Mouse (Mus musculus) retina, postnatal 1 day (tissue): ENCODE measurements around the gene Tfip11.
"Not testable (repeated sequence)": the region's sequence is repeated elsewhere in the genome, so short reads cannot be mapped to it uniquely, and the experiment has no call there.

Experiments
- DNase-seq: peaks from one replicate; pipeline ENCODE4 v3.0.0-alpha.2; 2012

Gene Tfip11

DNA sequence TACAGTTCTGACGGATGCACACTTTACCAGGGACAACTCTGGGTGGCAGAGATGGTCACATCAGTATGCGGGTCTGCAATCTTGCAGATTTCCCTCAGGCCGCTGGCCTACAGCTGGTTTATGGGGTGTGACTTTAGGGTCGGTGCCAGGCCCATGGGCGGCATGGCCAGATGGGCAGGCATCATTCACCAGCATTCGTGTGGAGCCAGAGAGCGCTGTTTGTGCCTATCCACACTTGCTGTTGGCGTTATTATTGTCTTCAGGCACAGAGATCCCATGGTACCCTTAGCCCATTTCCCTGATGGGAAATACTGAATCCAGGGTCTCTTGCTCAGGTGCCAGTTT, 35.6 kb upstream of the Tfip11 start:
- no peak for DNase-seq

GRCm38 (mm10) chr5:112291866-112292265, 34.3 kb upstream of the Tfip11 start:
- DNase-seq: no peak

GRCm38 (mm10) chr5:112292343-112292980, 33.7 kb upstream of the Tfip11 start:
- DNase-seq: no peak

DNA sequence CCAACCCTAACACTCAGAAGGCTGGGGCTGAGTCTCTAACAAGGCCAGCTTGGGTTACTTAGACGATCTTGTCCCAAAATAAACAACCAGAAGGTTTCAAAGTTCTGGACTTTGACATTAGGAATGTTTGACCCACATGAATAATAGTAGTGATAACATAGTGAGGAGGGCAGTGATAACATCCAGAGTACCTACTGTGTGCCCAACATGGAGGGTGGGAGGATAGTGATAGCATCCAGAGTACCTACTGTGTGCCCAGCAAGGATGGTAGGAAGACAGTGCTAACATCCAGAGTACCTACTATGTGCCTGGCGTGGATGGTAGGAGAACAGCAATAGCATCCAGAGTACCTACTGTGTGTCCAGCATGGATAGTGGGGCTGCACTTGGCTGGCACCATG, 32.4 kb upstream of the Tfip11 start:
- DNase-seq: no peak

DNA sequence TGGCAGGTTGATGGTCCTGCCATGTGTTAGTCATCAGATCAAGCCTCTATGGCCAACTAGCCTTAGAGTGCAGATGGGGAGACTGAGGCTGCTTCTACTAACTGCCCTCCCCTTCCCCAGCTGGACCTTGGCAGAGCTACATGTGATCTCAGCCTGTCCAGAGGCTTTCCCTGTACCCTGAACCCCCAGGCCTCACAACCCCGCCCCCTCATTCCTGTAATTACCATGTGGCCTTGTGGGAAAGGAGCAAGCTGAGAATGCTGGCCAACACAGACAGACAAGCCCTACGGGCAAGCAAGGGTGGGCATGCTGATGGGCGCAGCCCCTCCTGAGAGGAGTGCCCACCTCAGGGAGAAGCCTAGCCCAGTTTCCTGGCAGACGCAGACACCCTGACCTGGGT, 31.5 kb upstream of the Tfip11 start:
- DNase-seq: no peak

DNA sequence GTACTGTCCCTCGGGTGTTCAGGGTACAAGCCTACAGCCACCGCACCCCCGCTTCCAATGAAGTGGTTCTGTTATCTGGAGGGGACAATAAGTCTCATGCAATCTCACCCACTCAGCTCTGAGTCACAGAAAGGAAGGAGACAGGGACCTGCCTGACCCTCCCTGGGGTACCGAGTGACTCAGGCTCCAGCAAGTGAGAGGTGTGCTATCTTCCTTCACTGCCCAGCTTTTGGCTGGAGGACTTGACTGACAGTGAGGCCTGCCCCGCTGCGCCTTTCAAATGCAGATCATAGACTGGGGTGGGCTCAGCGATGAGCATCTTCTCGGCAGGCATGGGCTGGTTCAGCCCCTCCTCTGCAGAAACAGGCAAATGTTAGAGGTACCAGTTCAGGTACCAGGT, 31.0 kb upstream of the Tfip11 start:
- no peak for DNase-seq

DNA sequence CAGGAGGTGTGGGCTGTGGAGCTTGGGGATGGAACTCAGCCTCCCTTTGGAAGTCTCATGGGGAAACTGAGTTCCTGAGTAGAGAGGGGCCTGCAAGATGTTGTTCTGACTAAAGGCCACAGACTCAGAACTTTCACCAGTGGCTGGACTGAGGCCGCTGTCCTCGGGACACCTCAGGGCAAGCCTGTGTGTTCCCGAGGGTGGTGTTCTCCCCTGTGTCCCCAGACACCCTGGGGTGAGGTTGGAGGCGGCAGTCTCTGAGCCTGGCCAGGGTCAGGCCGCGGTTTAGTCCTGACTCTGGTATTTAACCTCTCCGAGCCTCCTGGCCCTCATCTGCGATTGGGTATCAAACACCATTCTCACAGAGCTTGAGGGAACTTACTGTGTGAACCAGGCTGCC, 30.6 kb upstream of the Tfip11 start:
- DNase-seq: no peak

DNA sequence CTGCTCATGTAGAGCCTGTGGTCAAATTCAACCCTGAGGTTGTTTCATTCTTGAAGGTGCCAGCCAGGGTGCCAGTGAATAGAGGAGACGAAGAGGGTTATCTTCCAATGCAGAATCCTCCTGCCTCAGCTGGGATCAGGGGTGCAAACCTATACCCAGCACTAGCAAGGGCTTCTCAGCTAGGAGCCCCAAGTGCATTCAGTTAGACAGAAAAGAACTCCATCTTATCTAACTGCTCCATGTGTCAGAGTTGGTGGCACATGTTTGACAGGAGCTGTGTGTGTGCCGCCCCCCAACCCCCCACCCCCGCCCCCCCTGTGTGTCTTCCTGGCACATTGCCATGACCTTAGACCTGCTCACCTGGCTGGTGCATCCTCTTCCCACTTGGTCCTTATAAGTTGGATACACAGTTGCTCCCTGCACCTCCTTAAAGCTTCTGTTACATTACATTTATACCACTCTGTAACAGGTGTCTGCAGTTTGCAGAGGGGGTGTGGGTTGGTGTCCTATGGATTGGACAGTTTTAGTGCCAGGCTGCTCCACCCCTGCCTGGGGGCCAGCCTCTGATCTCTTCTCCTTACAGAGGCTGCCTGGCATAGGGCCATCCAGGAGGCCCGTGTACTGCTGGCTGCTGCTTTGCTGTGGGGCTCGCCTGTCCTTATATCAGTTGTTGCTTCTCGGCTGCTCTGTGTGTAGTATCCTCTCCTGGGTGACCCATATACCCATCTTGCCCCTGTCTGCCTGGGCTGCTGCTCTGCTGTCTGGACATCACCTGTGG, 29.6 kb upstream of the Tfip11 start:
- DNase-seq: no peak

- no peak for DNase-seq
Measured at GRCm38 (mm10) chr5:112297257-112297656, 28.9 kb upstream of the Tfip11 start.

DNA sequence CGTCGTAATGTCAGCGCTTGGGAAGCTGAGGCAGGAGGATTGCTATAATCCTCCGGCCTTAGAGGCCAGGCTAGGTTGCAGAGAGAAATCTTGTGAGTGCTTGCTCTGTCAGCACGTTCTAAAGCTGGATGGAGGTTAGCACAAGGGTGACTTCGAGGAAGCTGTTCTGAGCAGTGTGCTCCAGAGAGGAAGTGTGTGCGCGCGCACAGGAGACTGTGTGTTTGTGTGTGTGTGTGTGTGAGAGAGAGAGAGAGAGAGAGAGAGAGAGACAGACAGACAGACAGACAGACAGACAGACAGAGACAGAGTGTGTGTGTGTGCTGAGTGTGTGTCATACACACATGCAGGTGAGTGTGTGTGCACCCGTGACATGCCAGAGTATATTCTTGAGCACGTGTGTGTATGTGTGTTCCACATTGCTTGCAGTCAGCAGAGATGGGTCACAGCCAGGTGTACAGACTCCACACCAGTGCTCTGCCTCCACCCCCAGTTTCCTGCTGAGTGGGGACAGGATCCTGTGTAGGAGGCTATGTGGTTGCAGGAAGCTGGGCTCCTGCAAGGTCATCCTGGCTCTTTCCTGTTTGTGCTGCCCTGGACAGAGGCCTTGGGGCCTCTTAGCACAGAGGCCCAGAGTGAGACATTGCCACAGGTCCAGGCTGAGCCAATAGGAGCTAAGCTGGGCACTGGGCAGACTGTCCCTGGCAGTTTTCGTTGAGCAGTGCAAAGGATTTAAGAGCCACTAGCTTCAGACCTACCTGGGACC, 27.8 kb upstream of the Tfip11 start:
- no peak for DNase-seq

DNA sequence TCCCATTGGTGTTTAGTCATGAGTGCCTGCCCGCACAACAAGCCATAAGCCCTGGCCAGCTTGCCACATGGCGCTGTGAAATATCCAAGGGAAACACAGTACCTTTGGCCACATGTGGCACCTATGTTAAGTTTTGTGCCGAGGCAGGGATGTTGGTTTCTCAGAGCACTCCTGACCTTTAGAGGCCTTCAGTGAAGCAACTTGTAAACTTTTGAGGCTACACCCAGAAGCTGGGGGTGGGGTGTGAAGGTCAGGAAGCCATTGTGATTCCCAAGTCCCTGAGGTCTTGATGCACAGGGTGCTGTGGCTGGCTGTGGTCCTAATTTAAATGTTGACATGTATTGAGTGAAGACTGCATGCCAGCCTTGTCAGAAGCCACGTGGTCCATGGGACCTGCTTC, 26.8 kb upstream of the Tfip11 start:
- DNase-seq: no peak

GRCm38 (mm10) chr5:112300112-112300511, 26.0 kb upstream of the Tfip11 start:
- no peak for DNase-seq

DNA sequence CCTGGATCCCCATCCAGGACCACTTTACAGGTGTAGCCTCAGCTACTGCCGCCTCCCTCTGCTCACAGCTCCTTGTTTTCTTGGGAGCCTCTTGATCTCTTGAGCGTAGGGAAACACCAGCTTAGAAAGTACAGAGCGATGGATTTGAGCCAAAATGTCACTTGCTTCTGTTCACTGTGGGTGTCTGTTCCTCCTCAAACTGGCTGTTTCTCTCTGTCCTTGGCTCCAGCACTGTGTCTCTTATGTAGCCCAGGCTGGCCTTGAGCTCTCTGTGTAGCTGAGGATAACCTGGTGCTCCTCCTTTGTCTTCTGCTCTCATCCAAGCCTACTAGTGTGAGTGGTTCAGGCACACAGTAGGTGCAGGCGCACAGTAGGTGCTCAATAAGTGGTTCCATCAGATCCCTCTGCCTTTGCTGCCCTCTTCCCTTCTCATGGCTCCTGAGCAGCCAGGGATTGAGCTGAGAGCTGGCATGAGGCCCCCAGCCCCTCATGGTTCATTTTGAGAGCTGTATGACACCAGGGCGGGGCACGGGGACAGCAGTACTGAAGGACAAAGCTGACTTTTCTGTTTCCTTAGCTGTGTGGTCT, 25.3 kb upstream of the Tfip11 start:
- no peak for DNase-seq

- no peak for DNase-seq
Measured at GRCm38 (mm10) chr5:112301694-112302093, 24.5 kb upstream of the Tfip11 start.

DNA sequence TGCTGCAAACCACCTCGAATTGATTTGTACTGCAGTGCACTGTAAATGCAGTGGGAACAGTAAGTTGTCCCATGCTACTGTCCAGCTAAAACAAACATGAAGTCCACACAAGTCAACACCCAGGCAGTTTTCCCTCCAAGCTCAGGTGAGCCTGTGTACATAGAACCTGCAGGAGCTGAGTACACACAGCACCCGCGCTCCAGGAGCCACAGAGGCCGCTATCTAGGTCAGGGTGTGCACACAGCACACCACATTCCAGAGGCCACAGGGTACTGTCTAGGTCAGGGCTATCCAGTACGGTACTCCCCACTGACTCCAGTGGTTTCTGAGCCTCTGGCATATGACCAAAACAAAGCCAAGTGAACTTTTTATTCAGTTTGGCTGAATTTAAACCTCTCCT, 23.8 kb upstream of the Tfip11 start:
- DNase-seq: no peak

DNA sequence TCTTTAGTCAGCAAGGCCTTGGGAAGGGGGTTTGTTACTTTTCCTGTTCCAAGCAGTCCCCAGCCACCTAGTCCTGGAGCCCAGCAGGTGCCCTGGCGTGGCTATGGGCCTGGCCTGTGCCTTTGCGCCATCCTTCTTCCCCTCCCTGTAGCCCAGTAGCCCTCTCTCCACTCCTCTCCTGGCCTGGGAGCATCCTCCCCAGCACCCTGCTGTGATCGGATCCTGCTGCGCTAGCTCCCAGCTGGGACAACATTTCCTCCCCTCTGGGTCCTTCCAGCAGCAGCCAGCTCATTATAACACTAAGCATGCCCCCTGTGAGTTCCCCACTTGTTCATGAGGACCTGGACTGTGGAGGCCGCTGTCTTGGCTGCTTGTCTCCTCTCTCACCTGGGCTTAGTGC, 20.3 kb upstream of the Tfip11 start:
- DNase-seq: no peak

- no peak for DNase-seq
Measured at GRCm38 (mm10) chr5:112313222-112313885, 12.8 kb upstream of the Tfip11 start.

GRCm38 (mm10) chr5:112316468-112316867, 9.7 kb upstream of the Tfip11 start:
- DNase-seq: no peak

GRCm38 (mm10) chr5:112317328-112317727, 8.8 kb upstream of the Tfip11 start:
- no peak for DNase-seq

DNA sequence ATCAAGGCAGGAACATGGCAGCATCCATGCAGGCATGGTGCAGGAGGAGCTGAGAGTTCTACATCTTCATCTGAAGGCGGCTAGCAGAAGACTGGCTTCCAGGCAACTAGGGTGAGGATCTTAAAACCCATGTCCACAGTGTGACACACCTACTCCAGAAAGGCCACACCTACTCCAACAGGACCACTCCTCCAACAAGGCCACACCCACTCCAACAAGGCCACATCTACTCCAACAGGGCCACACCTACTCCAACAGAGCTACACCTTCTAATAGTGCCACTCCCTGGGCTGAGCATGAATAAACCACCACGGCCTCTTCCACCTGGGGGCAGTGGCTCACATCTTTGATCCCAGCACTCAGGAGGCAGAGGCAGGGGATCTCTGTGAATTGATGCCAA, 6.8 kb upstream of the Tfip11 start:
- not testable (repeated sequence) for DNase-seq

DNA sequence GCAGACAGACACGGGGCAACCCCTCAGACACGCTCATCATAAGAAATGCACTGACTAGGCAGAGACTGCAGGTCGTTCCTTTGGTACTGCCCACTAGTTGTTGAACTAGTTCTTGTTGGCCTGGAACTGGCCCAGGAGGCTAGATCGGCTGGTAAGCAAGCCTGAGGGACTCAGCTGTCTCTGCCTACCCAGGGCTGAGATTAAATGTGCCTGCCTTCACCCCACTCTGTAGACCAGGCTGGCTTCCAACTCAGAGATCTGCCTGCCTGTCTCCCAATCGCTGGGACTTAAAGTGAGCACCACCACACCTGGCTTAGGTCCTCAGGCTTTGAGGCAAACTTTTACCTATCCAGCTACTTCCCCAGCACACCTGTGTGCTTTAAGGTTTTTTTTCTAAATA, 5.8 kb upstream of the Tfip11 start:
- DNase-seq: no peak

DNA sequence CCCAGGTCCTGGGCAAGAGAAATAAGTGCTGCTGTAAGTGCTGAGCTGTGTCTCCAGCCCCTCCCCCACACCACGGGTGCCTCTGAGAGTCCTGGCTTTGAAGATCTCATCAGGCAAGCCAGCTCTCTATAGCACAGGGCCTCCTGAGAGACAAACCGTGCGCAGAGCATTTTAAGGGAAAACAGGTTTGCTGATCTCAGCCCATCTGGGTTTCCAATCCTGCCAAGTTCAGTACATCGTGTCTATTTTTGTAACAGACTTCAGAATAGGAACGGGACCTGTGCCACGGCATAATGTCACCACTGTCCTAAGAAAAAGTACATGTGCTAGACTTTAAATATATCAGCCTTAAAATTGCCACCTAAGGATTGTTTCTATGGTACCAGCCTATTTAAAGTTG, 5.2 kb upstream of the Tfip11 start:
- DNase-seq: no peak

DNA sequence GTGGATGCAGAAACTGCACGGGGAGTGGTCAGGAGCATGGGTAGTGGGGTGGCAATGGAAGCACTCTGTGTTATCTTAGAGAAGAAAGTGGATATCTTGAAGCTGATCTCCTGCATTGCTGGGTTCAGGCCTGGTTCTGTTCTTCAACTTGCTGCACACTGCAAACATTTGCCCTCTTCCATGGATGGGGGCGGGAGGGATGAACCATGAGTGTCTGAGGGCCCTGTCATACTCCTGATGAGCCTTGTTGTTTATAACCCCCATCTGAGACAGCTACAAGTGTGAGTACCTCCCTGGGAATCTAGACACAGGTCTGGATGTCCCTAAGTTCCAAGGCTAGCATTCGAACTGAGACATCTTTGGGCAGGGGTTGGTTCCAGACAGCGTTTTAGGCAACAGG, 4.8 kb upstream of the Tfip11 start:
- no peak for DNase-seq
